Mouse (Mus musculus): ENCODE measurements around the gene Gbp10.
"Not testable (repeated sequence)": the region's sequence is repeated elsewhere in the genome, so short reads cannot be mapped to it uniquely, and the experiment has no call there.

Gbp10 gene

GRCm38 (mm10) chr5:105239483-105240047, at the start of gene Gbp10:
TSS of gene Gbp10 (minus strand) at chr5:105239533.
- not testable (repeated sequence) for DNase-seq (ENCODE audit: low spot score in 2 of 2)

GRCm38 (mm10) chr5:105260673-105261072, 21.3 kb upstream of the Gbp10 start:
- not testable (repeated sequence) for DNase-seq (ENCODE audit: low spot score in 2 of 2)

DNA sequence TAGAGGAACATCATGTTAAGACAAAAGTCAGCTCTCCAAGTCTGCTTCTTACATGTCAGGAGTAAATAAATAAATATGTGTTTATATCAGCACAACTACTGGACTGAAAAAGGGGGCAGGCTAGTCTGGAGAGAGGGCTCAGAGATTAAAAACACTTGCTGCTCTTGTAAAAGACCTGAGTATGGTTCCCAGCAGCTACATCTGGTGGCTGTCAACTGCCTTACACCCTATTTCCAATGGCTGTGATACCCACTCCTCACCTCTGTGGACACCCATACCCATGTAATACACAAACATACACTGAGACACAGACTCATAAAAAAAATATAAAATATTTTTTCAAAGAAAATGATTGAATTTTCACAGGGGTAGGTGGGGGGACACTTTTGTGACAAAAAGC, 13.2 kb upstream of the Gbp10 start:
- DNase-seq (ENCODE audit: low spot score in 2 of 2), result no peak

DNA sequence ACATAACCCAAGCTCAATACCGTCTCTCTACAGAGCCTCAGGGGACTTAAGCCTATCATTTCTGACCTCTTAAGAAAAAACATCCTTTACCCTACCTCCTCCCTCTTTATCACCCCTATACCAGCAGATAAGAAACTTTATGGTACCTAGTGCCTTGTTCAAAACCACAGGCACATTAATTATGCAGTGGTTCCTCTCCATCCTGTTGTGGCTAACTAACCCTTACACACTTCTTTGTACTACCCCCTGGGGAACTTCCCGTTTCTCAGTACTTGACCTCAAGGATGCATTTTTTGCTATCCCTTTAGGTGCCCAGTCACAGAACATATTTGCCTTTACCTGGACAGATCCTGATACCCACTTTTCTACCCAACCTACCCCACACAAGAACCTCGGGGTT, 5.4 kb upstream of the Gbp10 start:
- not testable (repeated sequence) for DNase-seq (ENCODE audit: low spot score in 2 of 2)

DNA sequence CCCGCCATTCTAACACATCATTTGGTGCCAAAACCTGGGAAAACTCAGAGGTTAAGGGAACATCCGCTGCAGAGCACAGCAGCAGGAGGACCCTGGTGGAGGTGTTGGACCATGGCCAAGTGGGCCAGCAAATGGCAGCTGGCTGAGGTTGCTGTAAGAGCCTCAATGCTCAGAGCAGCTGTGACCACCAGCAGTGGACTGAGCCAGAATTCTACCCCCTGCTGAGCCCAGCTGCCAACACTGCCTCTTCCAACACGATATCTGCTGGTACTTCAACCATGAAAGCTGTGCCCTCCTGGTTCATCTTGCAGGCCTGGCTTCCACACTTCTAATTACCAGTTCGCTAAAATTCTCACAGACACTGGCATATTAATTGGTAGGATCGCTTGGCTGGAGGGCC, 1.6 kb upstream of the Gbp10 start:
- DNase-seq (ENCODE audit: low spot score in 2 of 2), result peak in 1 of 2 experiments; percentile 3

- DNase-seq (ENCODE audit: low spot score in 2 of 2), result not testable (repeated sequence)
These were observed 931 bp downstream of the Gbp10 start for GRCm38 (mm10) chr5:105238402-105238801.

GRCm38 (mm10) chr5:105236040-105236439, 3.3 kb downstream of the Gbp10 start:
- not testable (repeated sequence) for DNase-seq (ENCODE audit: low spot score in 2 of 2)

GRCm38 (mm10) chr5:105208957-105209356, 30.4 kb downstream of the Gbp10 start:
- not testable (repeated sequence) for DNase-seq (ENCODE audit: low spot score in 2 of 2)

GRCm38 (mm10) chr5:105200791-105201355, 38.5 kb downstream of the Gbp10 start:
- not testable (repeated sequence) for DNase-seq (ENCODE audit: low spot score in 2 of 2)

DNA sequence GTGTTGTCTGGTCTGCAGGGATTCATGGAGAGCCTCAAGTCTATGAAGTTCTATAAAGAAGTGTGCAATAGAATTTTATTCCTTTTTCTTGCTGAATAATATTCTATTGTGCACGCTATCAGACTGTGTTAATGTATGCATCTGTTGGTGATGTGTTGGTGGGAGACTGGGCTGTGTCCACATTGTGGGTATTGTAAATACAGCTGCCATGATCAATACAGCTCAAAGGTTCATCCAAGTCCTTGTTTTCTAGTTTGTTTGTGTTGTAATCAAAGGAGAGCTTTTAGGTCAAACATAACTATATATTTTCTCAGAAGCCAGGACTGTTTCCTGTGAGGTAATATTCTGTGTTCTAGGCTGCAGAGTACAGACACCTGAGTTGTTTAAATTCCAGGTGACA, 40.2 kb downstream of the Gbp10 start:
- not testable (repeated sequence) for DNase-seq (ENCODE audit: low spot score in 2 of 2)

DNA sequence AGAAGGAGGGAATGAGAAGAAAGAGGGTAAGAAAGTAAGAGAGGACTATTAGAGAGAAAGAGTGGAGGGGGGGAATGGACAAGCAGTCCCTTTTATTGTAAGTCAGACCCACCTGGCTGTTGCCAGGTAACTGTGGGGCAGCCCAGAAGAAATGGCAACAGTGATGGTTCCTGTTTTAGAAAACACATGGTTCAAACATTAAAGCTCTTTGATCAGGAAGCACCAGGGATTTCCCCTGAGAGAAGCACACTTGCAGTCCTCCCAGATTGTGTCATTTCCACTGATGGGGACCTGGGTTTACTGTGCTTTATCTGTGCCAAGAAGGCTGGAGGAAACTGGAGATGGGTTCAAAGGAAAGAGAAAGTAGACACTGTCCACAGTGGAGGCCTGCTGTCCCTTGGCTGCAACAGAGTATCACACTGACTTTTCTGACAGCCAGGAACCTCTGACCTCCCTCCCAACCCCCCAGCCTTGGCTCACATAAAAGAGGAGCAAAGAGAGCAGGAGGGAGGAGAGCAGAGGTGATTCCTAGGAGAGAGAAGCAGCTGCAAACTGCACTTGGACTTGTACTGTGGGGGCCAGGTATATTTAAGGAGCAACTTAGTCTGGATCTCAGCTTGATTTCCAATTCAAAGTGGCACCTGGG, 41.3 kb downstream of the Gbp10 start:
- not testable (repeated sequence) for DNase-seq (ENCODE audit: low spot score in 2 of 2)

DNA sequence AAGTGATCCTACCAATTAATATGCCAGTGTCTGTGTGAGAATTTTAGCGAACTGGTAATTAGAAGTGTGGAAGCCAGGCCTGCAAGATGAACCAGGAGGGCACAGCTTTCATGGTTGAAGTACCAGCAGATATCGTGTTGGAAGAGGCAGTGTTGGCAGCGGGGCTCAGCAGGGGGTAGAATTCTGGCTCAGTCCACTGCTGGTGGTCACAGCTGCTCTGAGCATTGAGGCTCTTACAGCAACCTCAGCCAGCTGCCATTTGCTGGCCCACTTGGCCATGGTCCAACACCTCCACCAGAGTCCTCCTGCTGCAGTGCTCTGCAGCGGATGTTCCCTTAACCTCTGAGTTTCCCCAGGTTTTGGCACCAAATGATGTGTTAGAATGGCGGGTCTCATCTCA, 43.0 kb downstream of the Gbp10 start:
- peak in 1 of 2 experiments; percentile 8 for DNase-seq (ENCODE audit: low spot score in 2 of 2)

GRCm38 (mm10) chr5:105192536-105192935, 46.8 kb downstream of the Gbp10 start:
- not testable (repeated sequence) for DNase-seq (ENCODE audit: low spot score in 2 of 2)

GRCm38 (mm10) chr5:105181446-105181845, 57.9 kb downstream of the Gbp10 start:
- no peak for DNase-seq (ENCODE audit: low spot score in 2 of 2)
